13 mouse cellular contexts compared by ENCODE assay signal in the genomic region with DNA sequence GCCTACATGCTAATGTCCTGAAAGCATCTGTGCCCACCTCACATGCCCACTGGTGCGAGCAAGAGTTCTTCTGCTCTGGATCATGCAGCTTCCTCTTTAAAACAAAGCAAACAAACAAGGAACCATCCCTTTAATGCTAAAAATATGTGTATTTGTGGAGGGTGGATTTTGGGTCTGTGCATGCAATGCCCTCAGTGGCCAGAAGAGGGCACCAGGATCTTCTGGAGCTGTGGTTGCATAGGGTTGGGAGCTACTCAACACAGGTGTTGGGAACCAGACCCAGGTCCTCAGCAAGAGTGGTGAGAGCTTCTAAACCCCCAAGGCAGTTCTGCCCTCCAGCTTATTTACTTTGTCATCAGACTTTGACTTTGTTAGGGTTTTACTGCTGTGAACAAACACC.
DNase-seq lines count a peak whose midpoint lies in the region; ATAC-seq and TF ChIP-seq lines count a peak whose summit lies in the region.
"Had no signal": no experiment of that assay in that cellular context is flagged by ENCODE, and none has a peak within 500 bp of the region (broad histone marks: within the 10 kb centered on the region; RNA-seq: fewer than 3 reads in every experiment).

No protein-coding gene starts in this region.

- no peak overlapping the region for H3K27ac ChIP-seq in left cerebral cortex, adult 2 months
- no peak overlapping the region for H3K27ac ChIP-seq in stomach, postnatal 0 days (replicated peaks)
- H3K27ac ChIP-seq: heart, embryonic 10.5 days; hindbrain, embryonic 12.5 days; neural tube, embryonic 12.5 days had no signal

- H3K4me2 ChIP-seq in stomach, postnatal 0 days (replicated peaks; ENCODE audit: low read depth), result no peak overlapping the region
- H3K4me2 ChIP-seq: hindbrain, embryonic 12.5 days; midbrain, embryonic 11.5 days; neural tube, embryonic 12.5 days had no signal

- intact Hi-C loops in left cerebral cortex, adult 2 months (cut with DNase I), result no loop called here
- intact Hi-C loops in left cerebral cortex, postnatal 10 days (cut with DNase I), result no loop called here

- H3K4me1 ChIP-seq in stomach, postnatal 0 days (replicated peaks; ENCODE audit: control insufficient read depth, insufficient read depth), result no peaks in the 10 kb centered on the region
- H3K4me1 ChIP-seq: heart, embryonic 10.5 days had no signal

- no peak for DNase-seq in left cerebral cortex, adult 2 months (ENCODE audit: extremely low spot score in 1 of 2, low spot score in 2 of 2)
- no peak for DNase-seq in left cerebral cortex, postnatal 10 days (ENCODE audit: extremely low spot score in 1 of 2, low spot score in 2 of 2)
- peak; percentile 5 for DNase-seq in thymus, postnatal 25 days
- DNase-seq in thymus, adult 18-20 months, result no peak
- peak; percentile 34 for DNase-seq in R1 (ENCODE audit: low read depth, low spot score)
- no peak for DNase-seq in stomach, postnatal 0 days (ENCODE audit: low spot score)
- no peak for DNase-seq in right cerebral cortex, postnatal 25 days
- DNase-seq: adrenal gland, postnatal 14 days; cerebellum, adult 18-20 months had no signal

- H3K9ac ChIP-seq in stomach, postnatal 0 days (ENCODE audit: low read length), result no peak overlapping the region
- H3K9ac ChIP-seq: hindbrain, embryonic 12.5 days; neural tube, embryonic 12.5 days had no signal

- no peaks in the 10 kb centered on the region for H3K36me3 ChIP-seq in stomach, postnatal 0 days (ENCODE audit: control insufficient read depth, insufficient read depth, low read length)
- H3K36me3 ChIP-seq: heart, embryonic 10.5 days; hindbrain, embryonic 12.5 days; neural tube, embryonic 12.5 days had no signal

- H3K4me3 ChIP-seq in left cerebral cortex, adult 2 months, result no peak overlapping the region
- no peak overlapping the region for H3K4me3 ChIP-seq in stomach, postnatal 0 days (ENCODE audit: low read depth, low read length)
- H3K4me3 ChIP-seq: heart, embryonic 10.5 days; hindbrain, embryonic 12.5 days; neural tube, embryonic 12.5 days had no signal

- no peaks in the 10 kb centered on the region for H3K27me3 ChIP-seq in stomach, postnatal 0 days (ENCODE audit: control insufficient read depth, insufficient read depth, low read length)
- H3K27me3 ChIP-seq: hindbrain, embryonic 12.5 days; neural tube, embryonic 12.5 days had no signal

- TF ChIP-seq CTCF in left cerebral cortex, adult 2 months (IDR thresholded peaks at IDR 0.05), result peak; percentile 27
- TF ChIP-seq CTCF in stomach, postnatal 0 days (IDR thresholded peaks at IDR 0.05; ENCODE audit: low read depth), result peak; percentile 55

- ATAC-seq in stomach, postnatal 0 days (ENCODE audit: low FRiP score, low TSS enrichment), result no peak

- no peaks in the 10 kb centered on the region for H3K9me3 ChIP-seq in stomach, postnatal 0 days (ENCODE audit: control insufficient read depth, low read length)
- H3K9me3 ChIP-seq: heart, embryonic 10.5 days; hindbrain, embryonic 12.5 days; neural tube, embryonic 12.5 days had no signal

- 63% methylated on average over 1 of the region's 1 CpGs for WGBS in stomach, postnatal 0 days

- TF ChIP-seq EP300 in stomach, postnatal 0 days (optimal IDR thresholded peaks at IDR 0.05), result no peak

Comparison
In these comparisons a context has a peak if more than half of its experiments do, and no peak if none do; other contexts are left out.
1. DNase-seq: peak in thymus, postnatal 25 days (single experiment) and R1 (single experiment); none in left cerebral cortex, adult 2 months (0 of 2), left cerebral cortex, postnatal 10 days (0 of 2), thymus, adult 18-20 months (0 of 2), stomach, postnatal 0 days (single experiment) and right cerebral cortex, postnatal 25 days (single experiment).